Mouse (Mus musculus): ENCODE data around the gene Ppan. TPM values are rescaled to one million over a fixed set of nuclear protein-coding genes. Genes with fewer than 3 reads are reported as not detected.

Gene Ppan
- total RNA-seq, 4 experiments from 2014 or later: 21.5 to 27.2 (median 23.6) TPM

- no peak for DNase-seq (ENCODE audit: low spot score in 2 of 2)
These were observed 9.3 kb upstream of the Ppan start for GRCm38 (mm10) chr9:20878710-20879065.

GRCm38 (mm10) chr9:20879097-20879792 lies 8.7 kb upstream of the Ppan start, which contains the start of gene Angptl6:
Gene Angptl6 (minus strand): TSS chr9:20879727.
- DNase-seq (ENCODE audit: low spot score in 2 of 2): no peak

- no peak for DNase-seq (ENCODE audit: low spot score in 2 of 2)
These were observed 1.4 kb upstream of the Ppan start for GRCm38 (mm10) chr9:20886563-20886962.

GRCm38 (mm10) chr9:20887191-20887590 lies 784 bp upstream of the Ppan start:
- DNase-seq (ENCODE audit: low spot score in 2 of 2): no peak

- DNase-seq (ENCODE audit: low spot score in 2 of 2): no peak
These were observed 401 bp downstream of the Ppan start for GRCm38 (mm10) chr9:20888386-20888765.

GRCm38 (mm10) chr9:20889185-20890141 lies 1.5 kb downstream of the Ppan start:
- no peak for DNase-seq (ENCODE audit: low spot score in 2 of 2)

GRCm38 (mm10) chr9:20890411-20890810 lies 2.4 kb downstream of the Ppan start:
- no peak for DNase-seq (ENCODE audit: low spot score in 2 of 2)

GRCm38 (mm10) chr9:20891339-20892103 lies 3.5 kb downstream of the Ppan start:
- no peak for DNase-seq (ENCODE audit: low spot score in 2 of 2)

- no peak for DNase-seq (ENCODE audit: low spot score in 2 of 2)
These were observed 4.2 kb downstream of the Ppan start for GRCm38 (mm10) chr9:20892104-20892653.

GRCm38 (mm10) chr9:20893069-20893468 lies 5.1 kb downstream of the Ppan start:
- DNase-seq (ENCODE audit: low spot score in 2 of 2): no peak

GRCm38 (mm10) chr9:20893590-20894343 lies 5.8 kb downstream of the Ppan start:
- DNase-seq (ENCODE audit: low spot score in 2 of 2): no peak

- no peak for DNase-seq (ENCODE audit: low spot score in 2 of 2)
These were observed 6.7 kb downstream of the Ppan start for GRCm38 (mm10) chr9:20894629-20895028.

- DNase-seq (ENCODE audit: low spot score in 2 of 2): no peak
These were observed 7.4 kb downstream of the Ppan start for GRCm38 (mm10) chr9:20895382-20895781.

- DNase-seq (ENCODE audit: low spot score in 2 of 2): no peak
These were observed 9.9 kb downstream of the Ppan start for GRCm38 (mm10) chr9:20897736-20898510.

- peak; percentile 64 to 76 for DNase-seq (ENCODE audit: low spot score in 2 of 2)
These were observed 10.6 kb downstream of the Ppan start, which contains the start of gene Eif3g for GRCm38 (mm10) chr9:20898511-20899073. Gene Eif3g (minus strand): TSS chr9:20898623.

GRCm38 (mm10) chr9:20901466-20902173 lies 13.6 kb downstream of the Ppan start:
- DNase-seq (ENCODE audit: low spot score in 2 of 2): no peak

- no peak for DNase-seq (ENCODE audit: low spot score in 2 of 2)
These were observed 14.2 kb downstream of the Ppan start for GRCm38 (mm10) chr9:20902174-20902491.

GRCm38 (mm10) chr9:20909948-20910347 lies 22.0 kb downstream of the Ppan start:
- peak in 1 of 2 experiments; percentile 62 for DNase-seq (ENCODE audit: low spot score in 2 of 2)

- DNase-seq (ENCODE audit: low spot score in 2 of 2): no peak
These were observed 28.2 kb downstream of the Ppan start for GRCm38 (mm10) chr9:20916160-20916559.

Measured in left cerebral cortex, adult 8-10 months (tissue).